Mouse (Mus musculus) liver, embryonic 16.5 days (tissue): ENCODE results near the gene Dennd6b. TPM values are rescaled to one million over a fixed set of nuclear protein-coding genes. Genes with fewer than 3 reads are reported as not detected.

ENCODE experiments used
- ATAC-seq: fragments of 200-750 bp; cut with Nextera tagmentation; 2 replicates; pipeline ENCODE4 v1.8.0; 2017; ENCODE audit warnings: low read depth, mild to moderate bottlenecking, moderate number of reproducible peaks, moderate library complexity
- H3K27ac ChIP-seq: fragments of 300-500 bp; sonication (generic); 2 replicates; pipeline ENCODE4 v1.5.1; 2014; ENCODE audit warnings: mild to moderate bottlenecking, low read length
- H3K27me3 ChIP-seq: fragments of 300-500 bp; sonication (generic); 2 replicates; pipeline ENCODE4 v1.6.1; 2014; ENCODE audit warnings: low read depth, low read length, mixed read lengths; ENCODE audit not compliant: control insufficient read depth, insufficient read depth
- H3K36me3 ChIP-seq: fragments of 300-500 bp; sonication (generic); 2 replicates; pipeline ENCODE4 v1.6.1; 2014; ENCODE audit warnings: mild to moderate bottlenecking; ENCODE audit not compliant: control insufficient read depth, insufficient read depth
- H3K4me1 ChIP-seq: fragments of 300-500 bp; sonication (generic); 2 replicates; pipeline ENCODE4 v1.6.1; 2014; ENCODE audit warnings: low read depth, low read length, mixed read lengths; ENCODE audit not compliant: control insufficient read depth
- H3K4me2 ChIP-seq: fragments of 300-500 bp; sonication (generic); 2 replicates; pipeline ENCODE4 v1.6.1; 2014; ENCODE audit warnings: low read depth, low read length, mixed read lengths
- H3K4me3 ChIP-seq: fragments of 300-500 bp; sonication (generic); 2 replicates; pipeline ENCODE4 v1.5.1; 2014; ENCODE audit warnings: low read depth, mild to moderate bottlenecking, low read length
- H3K9ac ChIP-seq: fragments of 300-500 bp; sonication (generic); 2 replicates; pipeline ENCODE4 v1.6.1; 2014; ENCODE audit warnings: low read depth, low read length
- H3K9me3 ChIP-seq: fragments of 300-500 bp; sonication (generic); replicated peaks from 2 replicates; pipeline ENCODE4 v1.6.1; 2016; ENCODE audit warnings: low read length; ENCODE audit not compliant: control insufficient read depth
- WGBS: fragments of 180-500 bp; shearing (Covaris S2); extraction: QIAGEN DNeasy Blood & Tissue Kit; methylation state at CpG from one replicate; pipeline ENCODE4 v1.1.7; 2014; ENCODE audit not compliant: insufficient replicate concordance; 5-methylcytosine and 5-hydroxymethylcytosine counted together
- polyA plus RNA-seq: library from polyadenylated mRNA; unstranded; fragments of >200 nt; fragmentation: Nextera tagmentation; extraction: Ambion mirVana; gene quantifications from 2 replicates; pipeline ENCODE4 v1.2.1, GENCODE M21; 2015

Gene Dennd6b
- polyA plus RNA-seq, 1 experiment from 2014 or later: 3.8 TPM

- peaks cover 6% of the 10 kb centered on the region; the same call in 1 of the 2 replicates for H3K36me3 ChIP-seq
- peaks cover 42% of the 10 kb centered on the region for H3K4me1 ChIP-seq
- ATAC-seq: peak; percentile 59
- H3K27me3 ChIP-seq: no peaks in the 10 kb centered on the region
- peak overlapping the region; percentile 71 for H3K4me2 ChIP-seq
- peak overlapping the region; percentile 100 for H3K9ac ChIP-seq
- H3K9me3 ChIP-seq: no peaks in the 10 kb centered on the region
- peak overlapping the region; percentile 98 for H3K4me3 ChIP-seq
- 2% methylated on average over 35 of the region's 35 CpGs for WGBS
- H3K27ac ChIP-seq: peak overlapping the region; percentile 95
Observed at GRCm38 (mm10) chr15:89211716-89212461, 15.6 kb upstream of the Dennd6b start.

GRCm38 (mm10) chr15:89210915-89211715 is 14.8 kb upstream of the Dennd6b start, which contains the start of gene Ppp6r2:
Gene Ppp6r2 (plus strand): TSS chr15:89211553.
- H3K4me1 ChIP-seq: peaks cover 37% of the 10 kb centered on the region
- peak; percentile 73 for ATAC-seq
- WGBS: 3% methylated on average over 49 of the region's 73 CpGs
- peak within 1 kb of the TSS; percentile 98 for H3K4me3 ChIP-seq
- H3K4me2 ChIP-seq: peak within 1 kb of the TSS; percentile 73
- H3K27me3 ChIP-seq: no peaks in the 10 kb centered on the region
- H3K27ac ChIP-seq: peak within 1 kb of the TSS; percentile 95
- peak within 1 kb of the TSS; percentile 100 for H3K9ac ChIP-seq
- H3K36me3 ChIP-seq: no peaks in the 10 kb centered on the region
- H3K9me3 ChIP-seq: no peaks in the 10 kb centered on the region

GRCm38 (mm10) chr15:89209886-89210761 is 13.8 kb upstream of the Dennd6b start:
- Histone ChIP-seq H3K9ac (peak overlapping the region; percentile 72), H3K9me3 (no peaks in the 10 kb centered on the region), H3K36me3 (no peaks in the 10 kb centered on the region), H3K4me3 (peak overlapping the region; percentile 98), H3K27me3 (no peaks in the 10 kb centered on the region), H3K4me2 (peak overlapping the region; percentile 73), H3K4me1 (peaks cover 27% of the 10 kb centered on the region), H3K27ac (peak overlapping the region; percentile 82)
- no peak for ATAC-seq
- 15% methylated on average over 22 of the region's 22 CpGs for WGBS

- Histone ChIP-seq H3K4me3 (no peak overlapping the region), H3K27me3 (no peaks in the 10 kb centered on the region), H3K36me3 (no peaks in the 10 kb centered on the region), H3K27ac (no peak overlapping the region), H3K9ac (no peak overlapping the region), H3K4me1 (peaks cover 6% of the 10 kb centered on the region), H3K9me3 (peaks cover 5% of the 10 kb centered on the region), H3K4me2 (no peak overlapping the region)
- 73% methylated on average over 4 of the region's 4 CpGs for WGBS
- ATAC-seq: no peak
Observed at GRCm38 (mm10) chr15:89207457-89207856, 11.2 kb upstream of the Dennd6b start.

- Histone ChIP-seq H3K36me3 (no peaks in the 10 kb centered on the region), H3K9ac (peak overlapping the region; percentile 99), H3K9me3 (peaks cover under 1% of the 10 kb centered on the region), H3K27ac (peak overlapping the region; percentile 99; the same call in 1 of the 2 replicates), H3K4me1 (peaks cover 17% of the 10 kb centered on the region), H3K4me3 (peak overlapping the region; percentile 94), H3K4me2 (peak overlapping the region; percentile 89), H3K27me3 (no peaks in the 10 kb centered on the region)
- WGBS: 66% methylated on average over 15 of the region's 15 CpGs
- ATAC-seq: no peak
Observed at GRCm38 (mm10) chr15:89197056-89197455, 760 bp upstream of the Dennd6b start.

GRCm38 (mm10) chr15:89195690-89196312 is 495 bp downstream of the Dennd6b start:
- Histone ChIP-seq H3K4me1 (peaks cover 17% of the 10 kb centered on the region), H3K4me3 (peak overlapping the region; percentile 94), H3K36me3 (no peaks in the 10 kb centered on the region), H3K27me3 (no peaks in the 10 kb centered on the region), H3K4me2 (peak overlapping the region; percentile 89), H3K27ac (peak overlapping the region; percentile 99), H3K9me3 (no peaks in the 10 kb centered on the region), H3K9ac (peak overlapping the region; percentile 99)
- under 1% methylated on average over 25 of the region's 25 CpGs for WGBS
- ATAC-seq: peak; percentile 91

GRCm38 (mm10) chr15:89195261-89195681 is 1.0 kb downstream of the Dennd6b start:
- H3K27ac ChIP-seq: peak overlapping the region; percentile 99
- WGBS: 25% methylated on average over 6 of the region's 6 CpGs
- H3K27me3 ChIP-seq: no peaks in the 10 kb centered on the region
- no peaks in the 10 kb centered on the region for H3K9me3 ChIP-seq
- H3K9ac ChIP-seq: peak overlapping the region; percentile 99
- peak overlapping the region; percentile 94 for H3K4me3 ChIP-seq
- peak overlapping the region; percentile 89 for H3K4me2 ChIP-seq
- H3K4me1 ChIP-seq: peaks cover 17% of the 10 kb centered on the region
- no peak for ATAC-seq
- H3K36me3 ChIP-seq: no peaks in the 10 kb centered on the region

GRCm38 (mm10) chr15:89184937-89185227 is 11.4 kb downstream of the Dennd6b start:
- H3K4me1 ChIP-seq: no peaks in the 10 kb centered on the region
- no peak overlapping the region for H3K4me2 ChIP-seq
- H3K36me3 ChIP-seq: no peaks in the 10 kb centered on the region
- H3K27ac ChIP-seq: no peak overlapping the region
- no peaks in the 10 kb centered on the region for H3K9me3 ChIP-seq
- no peak overlapping the region for H3K4me3 ChIP-seq
- WGBS: 71% methylated on average over 5 of the region's 5 CpGs
- H3K9ac ChIP-seq: no peak overlapping the region
- H3K27me3 ChIP-seq: peaks cover 21% of the 10 kb centered on the region
- no peak for ATAC-seq
